In genomic region chr19:7139321-7139720, GRCm38 (mm10) we compare ENCODE assay signal across 23 mouse cellular contexts. TPM values are rescaled to one million over a fixed set of nuclear protein-coding genes. Genes with fewer than 3 reads are reported as not detected.
DNase-seq lines count a peak whose midpoint lies in the region; ATAC-seq lines count a peak whose summit lies in the region.
"Had no signal": no experiment of that assay in that cellular context is flagged by ENCODE, and none has a peak within 500 bp of the region (broad histone marks: within the 10 kb centered on the region; RNA-seq: fewer than 3 reads in every experiment).

No protein-coding gene starts in this region.

- no peaks in the 10 kb centered on the region; the same call in 1 of the 2 replicates for H3K36me3 ChIP-seq in heart, embryonic 11.5 days (ENCODE audit: control insufficient read depth, insufficient read depth, low read length)
- no peaks in the 10 kb centered on the region for H3K36me3 ChIP-seq in embryonic facial prominence, embryonic 12.5 days
- no peaks in the 10 kb centered on the region for H3K36me3 ChIP-seq in limb, embryonic 11.5 days (ENCODE audit: control insufficient read depth, insufficient read depth, low read length)
- H3K36me3 ChIP-seq: embryonic facial prominence, embryonic 15.5 days; intestine, embryonic 15.5 days had no signal

- no peak overlapping the region for H3K4me3 ChIP-seq in heart, embryonic 11.5 days (ENCODE audit: low read depth, low read length)
- no peak overlapping the region for H3K4me3 ChIP-seq in embryonic facial prominence, embryonic 12.5 days
- no peak overlapping the region for H3K4me3 ChIP-seq in limb, embryonic 11.5 days (ENCODE audit: low read depth, low read length)
- H3K4me3 ChIP-seq: embryonic facial prominence, embryonic 15.5 days; intestine, embryonic 15.5 days had no signal

- no peaks in the 10 kb centered on the region for H3K9me3 ChIP-seq in heart, embryonic 11.5 days (replicated peaks; ENCODE audit: control insufficient read depth, low read length)
- no peaks in the 10 kb centered on the region for H3K9me3 ChIP-seq in embryonic facial prominence, embryonic 12.5 days
- H3K9me3 ChIP-seq in limb, embryonic 11.5 days (ENCODE audit: control insufficient read depth, low read length): no peaks in the 10 kb centered on the region
- H3K9me3 ChIP-seq: embryonic facial prominence, embryonic 15.5 days; intestine, embryonic 15.5 days had no signal

- H3K27me3 ChIP-seq in heart, embryonic 11.5 days (ENCODE audit: control insufficient read depth, insufficient read depth, low read length): peaks cover 38% of the 10 kb centered on the region
- H3K27me3 ChIP-seq in embryonic facial prominence, embryonic 12.5 days: peaks cover 11% of the 10 kb centered on the region; the same call in 1 of the 2 replicates
- peaks cover 19% of the 10 kb centered on the region for H3K27me3 ChIP-seq in limb, embryonic 11.5 days (ENCODE audit: control insufficient read depth, insufficient read depth, low read length)
- H3K27me3 ChIP-seq: intestine, embryonic 15.5 days; Patski had no signal

- WGBS in heart, embryonic 11.5 days (ENCODE audit: insufficient replicate concordance): 55% methylated on average over 4 of the region's 4 CpGs
- WGBS in embryonic facial prominence, embryonic 12.5 days: 47% methylated on average over 4 of the region's 4 CpGs
- WGBS in limb, embryonic 11.5 days: 48% methylated on average over 4 of the region's 4 CpGs

- ATAC-seq in heart, embryonic 11.5 days (replicated peaks; ENCODE audit: insufficient number of reproducible peaks, low FRiP score, low TSS enrichment): no peak
- ATAC-seq in embryonic facial prominence, embryonic 12.5 days (ENCODE audit: insufficient number of reproducible peaks, insufficient read depth, low FRiP score, low TSS enrichment): no peak
- ATAC-seq in limb, embryonic 11.5 days (ENCODE audit: insufficient number of reproducible peaks, low FRiP score, low TSS enrichment, low read depth): no peak
- ATAC-seq in CD4-positive, CD25-positive, alpha-beta regulatory T cell, adult 4 months: no peak
- ATAC-seq: activated CD4-positive, CD25-positive, alpha-beta regulatory T cell, adult 4 months; intestine, embryonic 15.5 days; liver, postnatal 0 days; Patski had no signal

- peaks cover 49% of the 10 kb centered on the region for H3K4me1 ChIP-seq in heart, embryonic 11.5 days (ENCODE audit: control insufficient read depth, insufficient read depth, low read length)
- peaks cover 94% of the 10 kb centered on the region for H3K4me1 ChIP-seq in embryonic facial prominence, embryonic 12.5 days
- H3K4me1 ChIP-seq in limb, embryonic 11.5 days (ENCODE audit: control insufficient read depth, insufficient read depth, low read length): peaks cover 67% of the 10 kb centered on the region

- H3K27ac ChIP-seq in heart, embryonic 11.5 days (ENCODE audit: low read depth, low read length): no peak overlapping the region
- H3K27ac ChIP-seq in embryonic facial prominence, embryonic 12.5 days: peak overlapping the region; percentile 19; the same call in 1 of the 2 replicates
- H3K27ac ChIP-seq in limb, embryonic 11.5 days (replicated peaks; ENCODE audit: low read depth, low read length): peak overlapping the region; percentile 69; the same call in 1 of the 2 replicates
- H3K27ac ChIP-seq: intestine, embryonic 15.5 days; kidney, postnatal 0 days had no signal

- 0 out of 2 replicates have a peak overlapping the region, but pooled peaks have one; percentile 34 for H3K9ac ChIP-seq in heart, embryonic 11.5 days (ENCODE audit: low read depth, low read length)
- H3K9ac ChIP-seq in embryonic facial prominence, embryonic 12.5 days: 0 out of 2 replicates have a peak overlapping the region, but pooled peaks have one; percentile 10
- 0 out of 2 replicates have a peak overlapping the region, but pooled peaks have one; percentile 17 for H3K9ac ChIP-seq in limb, embryonic 11.5 days (ENCODE audit: low read length)
- H3K9ac ChIP-seq: embryonic facial prominence, embryonic 15.5 days; intestine, embryonic 15.5 days; liver, postnatal 0 days had no signal

- no peak for DNase-seq in heart, adult 8-10 months (ENCODE audit: low spot score)
- peak; percentile 57 to 67 for DNase-seq in kidney, postnatal 36 days
- DNase-seq in kidney, postnatal 14 days: no peak
- no peak for DNase-seq in limb, embryonic 11.5 days (ENCODE audit: low spot score)
- DNase-seq in layer of hippocampus, adult 8-10 months (ENCODE audit: low spot score in 2 of 2): no peak
- DNase-seq: adrenal gland, postnatal 25 days; cerebellum, adult 2 months; gastrocnemius, postnatal 10 days; heart, adult 18-20 months; layer of hippocampus, adult 9-11 months; liver; liver, postnatal 0 days; right cerebral cortex, postnatal 25 days had no signal

- no peak overlapping the region for H3K4me2 ChIP-seq in heart, embryonic 11.5 days
- H3K4me2 ChIP-seq in embryonic facial prominence, embryonic 12.5 days (replicated peaks): no peak overlapping the region
- H3K4me2 ChIP-seq in limb, embryonic 11.5 days (ENCODE audit: low read depth, severe bottlenecking): peak overlapping the region; percentile 30; the same call in 1 of the 2 replicates
- H3K4me2 ChIP-seq: embryonic facial prominence, embryonic 15.5 days had no signal

RNA-seq across cellular contexts. Expression of gene Flrt1, which starts 33.8 kb away (rescaled TPM):
- polyA plus RNA-seq in heart, embryonic 11.5 days (2014; fragmentation: Nextera tagmentation; extraction: Ambion mirVana): 0.79 and 0.97 TPM in 2 replicates
- 1 to 10 TPM in 3 of 4 experiments, under 1 TPM in 1; 0.92 to 2.0 (median 1.4) TPM for total RNA-seq in heart, adult 8-10 months (2022)
- 6.6 and 6.8 TPM in 2 replicates for polyA plus RNA-seq in embryonic facial prominence, embryonic 12.5 days (2016; fragmentation: Nextera tagmentation; extraction: Ambion mirVana)
- polyA plus RNA-seq in limb, embryonic 11.5 days (2014; fragmentation: Nextera tagmentation; extraction: Ambion mirVana): 3.0 and 3.9 TPM in 2 replicates
- total RNA-seq in layer of hippocampus, adult 8-10 months (2022): 10 to 100 TPM; 18.9 to 23.5 (median 21.5) TPM
- under 1 TPM in 1 of 2 experiments, not detected in 1; 0.22 TPM for polyA plus RNA-seq in CD4-positive, CD25-positive, alpha-beta regulatory T cell, adult 4 months (2017; shearing (Covaris generic))
- total RNA-seq: common myeloid progenitor, adult 5-6 weeks; megakaryocyte-erythroid progenitor cell, adult 5-6 weeks had no signal
- polyA plus RNA-seq: activated CD4-positive, CD25-positive, alpha-beta regulatory T cell, adult 4 months had no signal

Comparison
In these comparisons a context has a peak if more than half of its experiments do, and no peak if none do; other contexts are left out.
1. DNase-seq: peak in kidney, postnatal 36 days (2 of 2); none in heart, adult 8-10 months (single experiment), kidney, postnatal 14 days (single experiment), limb, embryonic 11.5 days (single experiment) and layer of hippocampus, adult 8-10 months (0 of 2).
2. Peak in every context shown above with its lines, with median percentiles within 50 percentile points of each other: H3K9ac ChIP-seq.